Mouse (Mus musculus) kidney, embryonic 15.5 days (tissue): Measurements from ENCODE around the gene Trappc5. TPM values are rescaled to one million over a fixed set of nuclear protein-coding genes. Genes with fewer than 3 reads are reported as not detected.

Source experiments
- ATAC-seq: fragments of 200-750 bp; cut with Nextera tagmentation; replicated peaks from 2 replicates; pipeline ENCODE4 v1.8.0; 2017; ENCODE audit warnings: moderate TSS enrichment; ENCODE audit not compliant: low FRiP score
- H3K27ac ChIP-seq: fragments of 300-500 bp; sonication (generic); 2 replicates; pipeline ENCODE4 v1.5.1; 2015; ENCODE audit warnings: mild to moderate bottlenecking, inconsistent platforms
- H3K27me3 ChIP-seq: fragments of 300-500 bp; sonication (generic); 2 replicates; pipeline ENCODE4 v1.6.1; 2015; ENCODE audit warnings: inconsistent platforms
- H3K36me3 ChIP-seq: fragments of 300-500 bp; sonication (generic); 2 replicates; pipeline ENCODE4 v1.6.1; 2015; ENCODE audit warnings: inconsistent platforms
- H3K4me1 ChIP-seq: fragments of 300-500 bp; sonication (generic); 2 replicates; pipeline ENCODE4 v1.6.1; 2015; ENCODE audit warnings: inconsistent platforms
- H3K4me2 ChIP-seq: fragments of 300-500 bp; sonication (generic); 2 replicates; pipeline ENCODE4 v1.6.1; 2015; ENCODE audit warnings: moderate library complexity, mild to moderate bottlenecking, inconsistent platforms
- H3K4me3 ChIP-seq: fragments of 300-500 bp; sonication (generic); replicated peaks from 2 replicates; pipeline ENCODE4 v1.5.1; 2015; ENCODE audit warnings: mild to moderate bottlenecking, inconsistent platforms
- H3K9ac ChIP-seq: fragments of 300-500 bp; sonication (generic); 2 replicates; pipeline ENCODE4 v1.6.1; 2015; ENCODE audit warnings: mild to moderate bottlenecking, inconsistent platforms
- H3K9me3 ChIP-seq: fragments of 300-500 bp; sonication (generic); replicated peaks from 2 replicates; pipeline ENCODE4 v1.6.1; 2016; ENCODE audit warnings: inconsistent platforms
- WGBS: fragments of 180-500 bp; shearing (Covaris S2); methylation state at CpG from one replicate; pipeline ENCODE4 v1.1.7; 2015; ENCODE audit warnings: mixed read lengths; 5-methylcytosine and 5-hydroxymethylcytosine counted together
- polyA plus RNA-seq: library from polyadenylated mRNA; unstranded; fragments of >200 nt; fragmentation: Nextera tagmentation; extraction: Ambion mirVana; gene quantifications from 2 replicates; pipeline ENCODE4 v1.2.1, GENCODE M21; 2015

The Trappc5 gene
- polyA plus RNA-seq, 1 experiment from 2014 or later, result 39.5 TPM

DNA sequence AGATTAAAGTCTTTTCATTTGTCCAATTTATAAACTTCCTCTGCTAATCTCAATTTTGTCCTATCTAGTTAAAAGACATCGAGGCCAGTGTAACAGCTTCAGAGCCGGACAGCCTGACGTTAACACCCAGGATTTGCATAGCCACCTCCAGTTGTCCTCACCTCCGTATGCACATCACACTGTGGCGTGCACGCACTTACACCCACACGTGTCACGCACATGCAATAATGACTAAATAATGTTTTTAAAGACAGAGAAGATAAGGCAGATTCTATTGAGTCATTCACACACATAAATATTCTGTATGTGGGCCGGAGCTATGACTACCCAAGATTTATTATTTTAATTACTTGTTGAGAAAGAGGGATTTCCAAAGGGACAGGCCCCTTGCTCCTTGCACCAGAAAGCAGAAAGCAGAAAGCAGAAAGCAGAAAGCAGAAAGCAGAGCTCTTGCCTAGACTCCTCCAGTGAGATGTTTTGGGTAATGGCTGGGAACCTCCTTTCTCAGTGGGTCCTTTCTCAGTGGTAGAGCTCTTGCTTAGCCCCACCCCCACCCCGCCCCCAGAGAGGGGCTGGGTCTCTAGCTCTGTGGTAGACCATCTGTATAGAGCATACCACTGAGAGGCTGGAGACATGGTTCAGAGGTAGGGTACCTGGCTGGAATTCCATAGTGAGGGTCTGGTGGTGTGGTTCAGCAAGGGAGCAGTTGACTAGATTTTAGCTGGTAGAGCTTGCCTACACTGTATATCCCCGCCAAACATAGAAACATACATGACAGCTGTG is 21.2 kb upstream of the Trappc5 start:
- H3K27ac ChIP-seq, result no peak overlapping the region
- no peaks in the 10 kb centered on the region for H3K36me3 ChIP-seq
- peaks cover 9% of the 10 kb centered on the region for H3K4me1 ChIP-seq
- H3K4me2 ChIP-seq, result no peak overlapping the region
- H3K9me3 ChIP-seq, result no peaks in the 10 kb centered on the region
- no peaks in the 10 kb centered on the region for H3K27me3 ChIP-seq
- no peak for ATAC-seq
- no peak overlapping the region for H3K9ac ChIP-seq
- no peak overlapping the region for H3K4me3 ChIP-seq
- 72% methylated on average over 11 of the region's 11 CpGs for WGBS

- 65% methylated on average over 3 of the region's 3 CpGs for WGBS
These were observed 20.6 kb upstream of the Trappc5 start, which contains the start of gene Retn for GRCm38 (mm10) chr8:3655526-3655925. Gene Retn, plus strand, starts transcription at chr8:3655770.

DNA sequence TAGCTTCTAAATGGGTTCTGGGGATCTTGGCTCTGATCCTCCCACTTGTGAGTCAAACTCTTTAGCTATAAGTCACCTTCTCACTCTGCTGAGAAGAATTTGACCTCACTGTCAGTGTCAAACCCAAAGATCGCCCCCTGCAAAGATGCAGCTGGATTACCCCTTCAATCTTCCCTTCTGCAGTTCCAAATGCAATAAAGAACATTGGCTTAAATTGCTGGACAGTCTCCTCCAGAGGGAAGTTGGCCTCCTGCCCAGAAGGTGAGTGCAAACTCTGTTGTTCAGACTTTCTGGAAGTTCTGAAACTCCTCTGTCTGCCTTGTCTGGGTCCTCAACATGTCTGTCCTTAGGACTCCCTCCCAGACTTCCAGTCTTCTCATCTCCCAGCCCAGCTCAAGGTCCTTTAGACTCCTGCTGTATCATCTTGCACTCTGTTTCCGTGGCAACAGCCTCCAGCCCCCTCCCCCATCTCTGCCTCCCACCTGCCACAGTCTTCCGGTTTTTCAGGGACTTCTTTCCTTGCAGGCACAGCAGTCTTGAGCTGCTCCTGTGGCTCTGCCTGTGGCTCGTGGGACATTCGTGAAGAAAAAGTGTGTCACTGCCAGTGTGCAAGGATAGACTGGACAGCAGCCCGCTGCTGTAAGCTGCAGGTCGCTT is 19.2 kb upstream of the Trappc5 start:
- WGBS, result 14% methylated on average over 7 of the region's 7 CpGs

More at GRCm38 (mm10) chr8:3655526-3655925, 20.6 kb upstream of the Trappc5 start, which contains the start of gene Retn:
- Histone ChIP-seq H3K4me2 (no peak within 1 kb of the TSS), H3K27me3 (no peaks in the 10 kb centered on the region), H3K27ac (no peak within 1 kb of the TSS), H3K9me3 (no peaks in the 10 kb centered on the region), H3K4me1 (peaks cover 9% of the 10 kb centered on the region), H3K9ac (no peak within 1 kb of the TSS), H3K4me3 (no peak within 1 kb of the TSS), H3K36me3 (no peaks in the 10 kb centered on the region)
- ATAC-seq, result no peak

DNA sequence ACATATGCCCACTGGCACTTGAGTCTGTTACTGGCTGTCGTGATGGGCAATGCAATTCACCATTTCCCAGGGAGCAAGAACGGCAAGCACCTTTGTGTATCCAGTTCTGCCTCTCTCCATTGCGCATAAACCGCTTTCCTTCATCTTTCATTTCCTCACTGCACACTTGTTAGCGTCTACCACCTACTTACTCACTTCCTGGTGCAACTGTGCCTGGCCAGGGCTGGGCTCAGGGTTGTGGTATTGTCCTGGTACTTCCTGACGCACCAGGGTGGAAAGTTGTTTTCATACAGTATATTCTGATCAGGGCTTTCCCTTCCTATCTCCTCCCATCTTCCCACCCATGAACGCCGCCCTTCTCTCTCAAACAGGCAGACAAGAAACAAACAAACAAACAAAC is 15.2 kb upstream of the Trappc5 start:
- Histone ChIP-seq H3K4me3 (no peak overlapping the region), H3K4me2 (no peak overlapping the region), H3K27me3 (no peaks in the 10 kb centered on the region), H3K27ac (no peak overlapping the region), H3K9me3 (no peaks in the 10 kb centered on the region), H3K9ac (no peak overlapping the region), H3K4me1 (peaks cover 9% of the 10 kb centered on the region), H3K36me3 (no peaks in the 10 kb centered on the region)
- WGBS, result 80% methylated on average over 8 of the region's 8 CpGs
- no peak for ATAC-seq

More for the DNA sequence above, 19.2 kb upstream of the Trappc5 start:
- peak; percentile 60 for ATAC-seq
- Histone ChIP-seq H3K4me2 (peak overlapping the region; percentile 27; the same call in 1 of the 2 replicates), H3K36me3 (no peaks in the 10 kb centered on the region), H3K4me1 (peaks cover 9% of the 10 kb centered on the region), H3K9ac (no peak overlapping the region), H3K27me3 (no peaks in the 10 kb centered on the region), H3K4me3 (no peak overlapping the region), H3K9me3 (no peaks in the 10 kb centered on the region), H3K27ac (no peak overlapping the region)

GRCm38 (mm10) chr8:3664405-3664804 is 11.7 kb upstream of the Trappc5 start:
- no peaks in the 10 kb centered on the region for H3K36me3 ChIP-seq
- no peak overlapping the region for H3K4me3 ChIP-seq
- H3K9ac ChIP-seq, result no peak overlapping the region
- no peak overlapping the region for H3K4me2 ChIP-seq
- no peak for ATAC-seq
- H3K27ac ChIP-seq, result no peak overlapping the region
- no peaks in the 10 kb centered on the region for H3K4me1 ChIP-seq
- H3K9me3 ChIP-seq, result no peaks in the 10 kb centered on the region
- 66% methylated on average over 5 of the region's 5 CpGs for WGBS
- H3K27me3 ChIP-seq, result no peaks in the 10 kb centered on the region

DNA sequence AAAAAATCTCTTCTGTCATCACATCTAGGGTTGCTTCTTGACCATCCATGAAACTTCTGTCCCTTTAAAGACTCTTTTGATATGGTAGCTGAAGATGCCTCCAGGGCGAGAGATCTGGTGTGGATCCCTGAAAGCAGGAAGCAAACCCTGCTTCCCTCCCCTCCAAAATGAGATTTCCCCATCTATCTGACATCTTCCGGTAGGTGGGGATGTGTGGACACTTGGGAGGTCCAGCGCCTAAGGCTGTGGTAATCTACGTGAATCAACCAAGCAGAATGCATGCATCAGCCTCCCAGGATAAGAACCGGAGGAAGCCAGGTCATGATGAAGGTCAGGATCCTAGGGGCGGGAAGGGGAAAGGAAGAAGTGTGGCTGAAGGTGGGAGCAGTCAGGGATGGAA is 10.6 kb upstream of the Trappc5 start, which contains the start of gene Mcemp1:
Gene Mcemp1 (plus strand): TSS at position 248 of the 400 bp plus-strand sequence.
- Histone ChIP-seq H3K4me1 (no peaks in the 10 kb centered on the region), H3K27ac (no peak within 1 kb of the TSS), H3K9ac (no peak within 1 kb of the TSS), H3K36me3 (no peaks in the 10 kb centered on the region), H3K4me2 (no peak within 1 kb of the TSS), H3K4me3 (no peak within 1 kb of the TSS), H3K9me3 (no peaks in the 10 kb centered on the region), H3K27me3 (no peaks in the 10 kb centered on the region)
- WGBS, result 62% methylated on average over 5 of the region's 6 CpGs
- no peak for ATAC-seq

DNA sequence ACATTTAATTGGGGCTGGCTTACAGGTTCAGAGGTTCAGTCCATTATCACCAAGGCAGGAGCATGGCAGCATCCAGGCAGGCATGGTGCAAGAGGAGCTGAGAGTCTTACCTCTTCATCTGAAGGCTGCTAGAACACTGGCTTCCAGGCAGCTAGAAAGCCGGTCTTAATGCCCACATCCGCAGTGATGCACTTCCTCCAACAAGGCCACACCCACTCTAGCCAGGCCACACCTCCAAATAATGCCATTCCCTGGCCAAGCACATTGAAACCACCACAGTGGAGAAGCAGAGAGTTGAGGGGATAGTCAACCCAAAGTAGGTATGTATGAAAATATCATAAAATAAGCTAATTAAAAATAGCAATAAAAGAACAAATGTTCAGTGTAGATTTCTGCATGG is 5.7 kb upstream of the Trappc5 start:
- H3K4me1 ChIP-seq, result peaks cover 7% of the 10 kb centered on the region; the same call in 1 of the 2 replicates
- H3K36me3 ChIP-seq, result no peaks in the 10 kb centered on the region
- ATAC-seq, result no peak
- H3K9me3 ChIP-seq, result no peaks in the 10 kb centered on the region
- H3K4me3 ChIP-seq, result no peak overlapping the region
- WGBS, result 71% methylated on average over 2 of the region's 2 CpGs
- H3K27ac ChIP-seq, result no peak overlapping the region
- H3K4me2 ChIP-seq, result no peak overlapping the region
- no peak overlapping the region for H3K9ac ChIP-seq
- H3K27me3 ChIP-seq, result no peaks in the 10 kb centered on the region

DNA sequence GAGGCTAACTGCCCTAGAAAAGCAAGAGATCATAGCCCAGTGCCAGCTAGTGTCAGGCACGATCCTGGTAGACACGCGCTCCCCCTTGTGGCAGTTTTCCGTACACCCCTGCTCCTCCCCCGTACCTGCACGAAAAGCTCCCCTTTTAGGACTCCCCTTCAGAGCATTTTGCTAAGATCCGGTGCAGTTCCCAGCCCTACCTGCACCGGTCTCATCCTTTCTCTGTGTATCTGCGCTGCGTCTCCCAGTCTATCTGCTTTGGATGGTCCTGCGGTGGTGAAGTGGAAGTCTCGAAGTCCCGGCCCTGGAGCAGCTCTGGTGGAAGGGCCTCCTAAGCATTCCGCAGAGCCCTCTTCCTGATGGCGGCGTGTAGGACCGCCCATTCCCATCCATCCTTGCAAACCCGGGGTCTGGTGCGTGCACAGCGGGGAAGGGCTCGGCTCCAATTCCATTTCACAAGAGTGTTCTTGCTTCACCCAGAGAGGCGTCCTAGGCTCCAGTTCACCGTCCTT is 4.1 kb upstream of the Trappc5 start, which contains the start of gene Fcor:
Gene Fcor (minus strand): TSS at position 383 of the 512 bp plus-strand sequence.
- H3K27me3 ChIP-seq, result no peaks in the 10 kb centered on the region
- H3K4me3 ChIP-seq, result peak within 1 kb of the TSS; percentile 65
- peak within 1 kb of the TSS; percentile 75 for H3K27ac ChIP-seq
- H3K4me1 ChIP-seq, result peaks cover 11% of the 10 kb centered on the region
- no peaks in the 10 kb centered on the region for H3K36me3 ChIP-seq
- peak; percentile 83 for ATAC-seq
- no peaks in the 10 kb centered on the region for H3K9me3 ChIP-seq
- peak within 1 kb of the TSS; percentile 48 for H3K9ac ChIP-seq
- WGBS, result under 1% methylated on average over 23 of the region's 23 CpGs
- peak within 1 kb of the TSS; percentile 84 for H3K4me2 ChIP-seq

GRCm38 (mm10) chr8:3674671-3675070 is 1.4 kb upstream of the Trappc5 start:
- ATAC-seq, result no peak
- Histone ChIP-seq H3K4me3 (no peak overlapping the region), H3K9ac (no peak overlapping the region), H3K4me1 (peaks cover 22% of the 10 kb centered on the region), H3K27ac (no peak overlapping the region), H3K36me3 (peaks cover 13% of the 10 kb centered on the region), H3K4me2 (no peak overlapping the region), H3K9me3 (no peaks in the 10 kb centered on the region), H3K27me3 (no peaks in the 10 kb centered on the region)
- WGBS, result 55% methylated on average over 3 of the region's 3 CpGs

GRCm38 (mm10) chr8:3676993-3677579 is 987 bp downstream of the Trappc5 start:
- H3K9me3 ChIP-seq, result no peaks in the 10 kb centered on the region
- peak overlapping the region; percentile 94 for H3K27ac ChIP-seq
- no peak; the same call in 1 of the 2 replicates for ATAC-seq
- H3K27me3 ChIP-seq, result no peaks in the 10 kb centered on the region
- peaks cover 22% of the 10 kb centered on the region for H3K4me1 ChIP-seq
- WGBS, result 3% methylated on average over 15 of the region's 15 CpGs
- H3K4me2 ChIP-seq, result peak overlapping the region; percentile 64
- H3K9ac ChIP-seq, result peak overlapping the region; percentile 95
- H3K36me3 ChIP-seq, result peaks cover 37% of the 10 kb centered on the region
- H3K4me3 ChIP-seq, result peak overlapping the region; percentile 78

- Histone ChIP-seq H3K9me3 (no peaks in the 10 kb centered on the region), H3K4me3 (no peak overlapping the region), H3K27me3 (no peaks in the 10 kb centered on the region), H3K4me2 (no peak overlapping the region), H3K9ac (no peak overlapping the region), H3K36me3 (peaks cover 44% of the 10 kb centered on the region), H3K27ac (no peak overlapping the region), H3K4me1 (peaks cover 15% of the 10 kb centered on the region)
- 97% methylated on average over 23 of the region's 23 CpGs for WGBS
- ATAC-seq, result no peak
These were observed 2.7 kb downstream of the Trappc5 start for GRCm38 (mm10) chr8:3678831-3679230.

GRCm38 (mm10) chr8:3679236-3679635 is 3.1 kb downstream of the Trappc5 start:
- no peaks in the 10 kb centered on the region for H3K9me3 ChIP-seq
- H3K27me3 ChIP-seq, result no peaks in the 10 kb centered on the region
- no peak overlapping the region for H3K9ac ChIP-seq
- no peak overlapping the region for H3K4me3 ChIP-seq
- no peak for ATAC-seq
- peaks cover 44% of the 10 kb centered on the region for H3K36me3 ChIP-seq
- no peak overlapping the region for H3K4me2 ChIP-seq
- H3K27ac ChIP-seq, result no peak overlapping the region
- 96% methylated on average over 23 of the region's 23 CpGs for WGBS
- H3K4me1 ChIP-seq, result peaks cover 15% of the 10 kb centered on the region
